ENCODE assay signal across 8 mouse cellular contexts in genomic region chr13:37666207-37667003, GRCm38 (mm10).
DNase-seq lines count a peak whose midpoint lies in the region; ATAC-seq and TF ChIP-seq lines count a peak whose summit lies in the region.

No protein-coding gene starts in this region.

- peak; percentile 47 for TF ChIP-seq EP300 in lung, postnatal 0 days (IDR thresholded peaks at IDR 0.05)

- no peaks in the 10 kb centered on the region for H3K36me3 ChIP-seq in heart, embryonic 13.5 days
- H3K36me3 ChIP-seq in lung, postnatal 0 days (ENCODE audit: insufficient read depth, low read length) = no peaks in the 10 kb centered on the region
- H3K36me3 ChIP-seq in midbrain, embryonic 11.5 days (ENCODE audit: control insufficient read depth, insufficient read depth, low read length) = no peaks in the 10 kb centered on the region

- no peak overlapping the region for H3K4me3 ChIP-seq in heart, embryonic 13.5 days
- no peak overlapping the region for H3K4me3 ChIP-seq in lung, postnatal 0 days (ENCODE audit: low read depth, low read length)
- no peak overlapping the region for H3K4me3 ChIP-seq in midbrain, embryonic 11.5 days (ENCODE audit: low read depth, low read length)

- H3K27me3 ChIP-seq in heart, embryonic 13.5 days (replicated peaks) = no peaks in the 10 kb centered on the region
- no peaks in the 10 kb centered on the region for H3K27me3 ChIP-seq in lung, postnatal 0 days (replicated peaks; ENCODE audit: insufficient read depth, low read length)
- no peaks in the 10 kb centered on the region for H3K27me3 ChIP-seq in midbrain, embryonic 11.5 days (ENCODE audit: control insufficient read depth, insufficient read depth, low read length)

- no peak for DNase-seq in heart, postnatal 4 days
- DNase-seq in ZHBTc4 (ENCODE audit: low read depth, low spot score) = peak; percentile 25
- DNase-seq in kidney, postnatal 14 days = peak; percentile 32
- peak; percentile 85 for DNase-seq in lung, postnatal 0 days (ENCODE audit: low spot score)
- no peak for DNase-seq in cerebellum, postnatal 4 days (ENCODE audit: low spot score in 2 of 2)
- no peak for DNase-seq in spleen, postnatal 14 days (ENCODE audit: low spot score in 2 of 2)
- no peak for DNase-seq in midbrain, embryonic 11.5 days (ENCODE audit: low spot score, missing footprints)

- H3K27ac ChIP-seq in heart, embryonic 13.5 days (replicated peaks) = peak overlapping the region; percentile 65
- peak overlapping the region; percentile 77 for H3K27ac ChIP-seq in lung, postnatal 0 days (ENCODE audit: low read length)
- no peak overlapping the region for H3K27ac ChIP-seq in midbrain, embryonic 11.5 days (ENCODE audit: low read depth, low read length)

- H3K9me3 ChIP-seq in heart, embryonic 13.5 days = no peaks in the 10 kb centered on the region
- H3K9me3 ChIP-seq in lung, postnatal 0 days (ENCODE audit: low read length) = no peaks in the 10 kb centered on the region
- no peaks in the 10 kb centered on the region for H3K9me3 ChIP-seq in midbrain, embryonic 11.5 days (ENCODE audit: control insufficient read depth, low read length)

- TF ChIP-seq CTCF in lung, postnatal 0 days (IDR thresholded peaks at IDR 0.05) = no peak

- H3K4me1 ChIP-seq in heart, embryonic 13.5 days = peaks cover 18% of the 10 kb centered on the region
- H3K4me1 ChIP-seq in lung, postnatal 0 days (ENCODE audit: insufficient read depth, low read depth, low read length) = peaks cover 4% of the 10 kb centered on the region; the same call in 1 of the 2 replicates
- no peaks in the 10 kb centered on the region for H3K4me1 ChIP-seq in midbrain, embryonic 11.5 days (ENCODE audit: control insufficient read depth, insufficient read depth, low read length)

- ATAC-seq in heart, embryonic 13.5 days (ENCODE audit: extremely low read depth, insufficient number of reproducible peaks, low FRiP score, low TSS enrichment) = peak; percentile 60; the same call in 1 of the 2 replicates
- peak; percentile 75 for ATAC-seq in lung, postnatal 0 days
- no peak for ATAC-seq in midbrain, embryonic 11.5 days (ENCODE audit: low FRiP score)

- H3K4me2 ChIP-seq in heart, embryonic 13.5 days = peak overlapping the region; percentile 22; the same call in 1 of the 2 replicates
- no peak overlapping the region for H3K4me2 ChIP-seq in lung, postnatal 0 days (replicated peaks; ENCODE audit: low read depth, low read length)
- H3K4me2 ChIP-seq in midbrain, embryonic 11.5 days = no peak overlapping the region

- 59% methylated on average over 22 of the region's 22 CpGs for WGBS in heart, embryonic 13.5 days
- 47% methylated on average over 22 of the region's 22 CpGs for WGBS in lung, postnatal 0 days
- 85% methylated on average over 22 of the region's 22 CpGs for WGBS in midbrain, embryonic 11.5 days

- no peak overlapping the region for H3K9ac ChIP-seq in heart, embryonic 13.5 days
- no peak overlapping the region for H3K9ac ChIP-seq in lung, postnatal 0 days (replicated peaks; ENCODE audit: low read depth)
- no peak overlapping the region for H3K9ac ChIP-seq in midbrain, embryonic 11.5 days (ENCODE audit: low read length)

Comparison
In these comparisons a context has a peak if more than half of its experiments do, and no peak if none do; other contexts are left out.
1. DNase-seq: peak in ZHBTc4 (single experiment), kidney, postnatal 14 days (single experiment) and lung, postnatal 0 days (single experiment); none in heart, postnatal 4 days (single experiment), cerebellum, postnatal 4 days (0 of 2), spleen, postnatal 14 days (0 of 2) and midbrain, embryonic 11.5 days (single experiment).